16 mouse cellular contexts compared by ENCODE assay signal in the genomic region with DNA sequence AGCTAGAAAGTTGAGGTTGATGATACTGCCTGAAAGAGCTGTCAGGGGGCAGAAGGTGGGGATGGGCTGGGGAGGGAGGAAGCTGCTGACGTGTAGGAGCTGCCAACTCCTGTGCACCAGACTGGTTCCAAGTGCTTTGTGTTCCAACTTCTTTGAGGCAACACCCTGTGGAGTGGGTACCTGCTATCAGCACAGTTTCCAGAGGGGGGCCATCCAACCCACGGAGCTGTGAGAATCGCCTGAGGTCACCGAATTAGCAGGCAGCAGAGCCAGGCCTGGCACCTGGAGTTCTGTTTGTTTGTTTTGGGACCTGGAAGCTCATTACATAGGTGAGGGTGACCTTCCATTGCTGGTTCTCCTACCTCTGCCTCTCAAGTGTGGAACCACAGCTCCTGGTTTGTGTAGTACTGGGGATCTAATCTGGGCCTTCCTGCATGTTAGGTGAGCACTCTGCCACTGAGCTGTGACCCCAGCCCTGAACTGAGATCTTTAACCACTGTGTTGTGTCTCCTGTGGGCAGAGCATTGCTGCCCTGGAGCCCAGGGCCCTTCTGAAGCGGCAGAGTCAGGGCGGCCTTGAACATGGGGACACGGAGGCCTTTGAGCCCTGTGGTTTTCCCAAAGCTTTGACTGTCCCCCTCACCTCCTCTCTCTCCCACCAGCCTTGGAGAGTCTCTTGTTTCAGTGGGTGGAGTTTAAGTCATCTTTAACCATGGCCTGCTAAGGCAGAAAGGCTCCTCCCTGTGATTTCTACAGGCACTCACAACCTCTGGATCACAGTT. TPM values are rescaled to one million over a fixed set of nuclear protein-coding genes. Genes with fewer than 3 reads are reported as not detected.
DNase-seq lines count a peak whose midpoint lies in the region; ATAC-seq lines count a peak whose summit lies in the region.
"Had no signal": no experiment of that assay in that cellular context is flagged by ENCODE, and none has a peak within 500 bp of the region (broad histone marks: within the 10 kb centered on the region; RNA-seq: fewer than 3 reads in every experiment).

No protein-coding gene starts in this region.

- peaks cover 42% of the 10 kb centered on the region for H3K4me1 ChIP-seq in heart, embryonic 16.5 days (ENCODE audit: control insufficient read depth, insufficient read depth, low read length)
- H3K4me1 ChIP-seq in embryonic facial prominence, embryonic 10.5 days = peaks cover 42% of the 10 kb centered on the region

- no peak overlapping the region for H3K4me3 ChIP-seq in heart, embryonic 16.5 days (ENCODE audit: low read length)
- no peak overlapping the region for H3K4me3 ChIP-seq in embryonic facial prominence, embryonic 10.5 days
- H3K4me3 ChIP-seq: erythroblast, embryonic 14.5 days had no signal

- H3K4me2 ChIP-seq in heart, embryonic 16.5 days (ENCODE audit: low read depth, low read length) = no peak overlapping the region

- ATAC-seq in heart, embryonic 16.5 days (replicated peaks; ENCODE audit: extremely low read depth, insufficient read depth, low FRiP score) = no peak
- ATAC-seq: hindbrain, postnatal 0 days had no signal

- peak overlapping the region; percentile 53 for H3K9ac ChIP-seq in heart, embryonic 16.5 days (ENCODE audit: low read length)

- H3K27ac ChIP-seq in heart, embryonic 16.5 days (ENCODE audit: low read length) = peak overlapping the region; percentile 67
- H3K27ac ChIP-seq in embryonic facial prominence, embryonic 10.5 days (replicated peaks) = 0 out of 2 replicates have a peak overlapping the region, but pooled peaks have one; percentile 20
- H3K27ac ChIP-seq: hindbrain, postnatal 0 days had no signal

- peaks cover 2% of the 10 kb centered on the region; the same call in 1 of the 2 replicates for H3K27me3 ChIP-seq in heart, embryonic 16.5 days (ENCODE audit: control insufficient read depth, insufficient read depth, low read length)
- H3K27me3 ChIP-seq in embryonic facial prominence, embryonic 10.5 days (replicated peaks; ENCODE audit: low read depth, poor library complexity, severe bottlenecking) = peaks cover 12% of the 10 kb centered on the region; the same call in 1 of the 2 replicates

- no peaks in the 10 kb centered on the region for H3K36me3 ChIP-seq in heart, embryonic 16.5 days (ENCODE audit: control insufficient read depth, insufficient read depth)
- H3K36me3 ChIP-seq in embryonic facial prominence, embryonic 10.5 days (replicated peaks) = no peaks in the 10 kb centered on the region

- 53% methylated on average over 7 of the region's 7 CpGs for WGBS in heart, embryonic 16.5 days
- WGBS in embryonic facial prominence, embryonic 10.5 days = 65% methylated on average over 7 of the region's 7 CpGs

- no peak for DNase-seq in heart, postnatal 4 days
- DNase-seq in embryonic facial prominence, embryonic 10.5 days (ENCODE audit: low spot score) = no peak
- DNase-seq in kidney, postnatal 25 days = peak; percentile 40 to 69
- peak; percentile 64 for DNase-seq in lung, postnatal 25 days (ENCODE audit: low spot score)
- no peak for DNase-seq in cerebellum, adult 9-10 months
- DNase-seq in spleen, adult 12 weeks (ENCODE audit: low spot score) = no peak
- DNase-seq: adrenal gland, postnatal 25 days; cerebellum, postnatal 25 days; liver; midbrain, embryonic 14.5 days; retina, postnatal 1 day; thymus, adult 18-20 months had no signal

- no peaks in the 10 kb centered on the region for H3K9me3 ChIP-seq in heart, embryonic 16.5 days (replicated peaks; ENCODE audit: control insufficient read depth, low read length)
- no peaks in the 10 kb centered on the region for H3K9me3 ChIP-seq in embryonic facial prominence, embryonic 10.5 days

RNA-seq across cellular contexts. Expression of a gene that starts 4.9 kb away (rescaled TPM):
- polyA plus RNA-seq in heart, embryonic 16.5 days (2015; fragmentation: Nextera tagmentation; extraction: Ambion mirVana) = 8.7 and 9.0 TPM in 2 replicates
- total RNA-seq in heart, postnatal 4 days (2021) = 10 to 100 TPM; 10.1 to 11.2 TPM
- polyA plus RNA-seq in embryonic facial prominence, embryonic 10.5 days (2016; fragmentation: Nextera tagmentation; extraction: Ambion mirVana) = 0.04 and 0.16 TPM in 2 replicates
- polyA plus RNA-seq: erythroblast, embryonic 14.5 days; midbrain, embryonic 14.5 days; neural tube, embryonic 11.5 days had no signal

RNA-seq across cellular contexts. Expression of a gene that starts 45.8 kb away (rescaled TPM):
- 19.6 and 28.9 TPM in 2 replicates for polyA plus RNA-seq in heart, embryonic 16.5 days (2015; fragmentation: Nextera tagmentation; extraction: Ambion mirVana)
- 1 to 10 TPM; 9.3 to 10.0 TPM for total RNA-seq in heart, postnatal 4 days (2021)
- polyA plus RNA-seq in embryonic facial prominence, embryonic 10.5 days (2016; fragmentation: Nextera tagmentation; extraction: Ambion mirVana) = 16.2 and 17.4 TPM in 2 replicates
- polyA plus RNA-seq: erythroblast, embryonic 14.5 days had no signal

Comparison
In these comparisons a context has a peak if more than half of its experiments do, and no peak if none do; other contexts are left out.
1. DNase-seq: peak in kidney, postnatal 25 days (2 of 2) and lung, postnatal 25 days (single experiment); none in heart, postnatal 4 days (single experiment), embryonic facial prominence, embryonic 10.5 days (single experiment), cerebellum, adult 9-10 months (single experiment) and spleen, adult 12 weeks (single experiment).